Mouse (Mus musculus): ENCODE data around the gene Hcrtr1. TPM values are rescaled to one million over a fixed set of nuclear protein-coding genes. Genes with fewer than 3 reads are reported as not detected.

Gene Hcrtr1
- total RNA-seq, 2 experiments from 2014 or later: 1.6 to 2.4 TPM

Other genes with a start within 250 kb of the Hcrtr1 start
- gene Spocd1, start 210.1 kb downstream of the Hcrtr1 start, total RNA-seq (2021): under 1 TPM; 0.49 to 0.59 TPM
- gene Adgrb2, start 154.5 kb downstream of the Hcrtr1 start, total RNA-seq (2021): 100 to 1,000 TPM; 366 to 382 TPM
- gene Col16a1, start 91.5 kb downstream of the Hcrtr1 start, total RNA-seq (2021): 10 to 100 TPM; 14.6 to 15.8 TPM
- 10 to 100 TPM; 79.7 to 82.3 TPM for gene Pef1, start 36.8 kb downstream of the Hcrtr1 start, total RNA-seq (2021)
- 10 to 100 TPM; 10.5 to 19.5 TPM for gene Tinagl1, start 35.8 kb upstream of the Hcrtr1 start, total RNA-seq (2021)
- gene Gm853, start 83.0 kb upstream of the Hcrtr1 start, total RNA-seq (2021): not detected
- gene Serinc2, start 139.8 kb upstream of the Hcrtr1 start, total RNA-seq (2021): 10 to 100 TPM; 11.5 to 12.8 TPM
- gene Fabp3, start 169.2 kb upstream of the Hcrtr1 start, total RNA-seq (2021): 100 to 1,000 TPM; 135 to 150 TPM
- under 1 TPM in 1 of 2 experiments, not detected in 1; 0.75 TPM for gene Gm10570, start 169.3 kb upstream of the Hcrtr1 start, total RNA-seq (2021)
- gene Zcchc17, start 220.6 kb upstream of the Hcrtr1 start, total RNA-seq (2021): 10 to 100 TPM; 59.3 to 70.6 TPM
- 10 to 100 TPM; 21.9 to 24.3 TPM for gene Snrnp40, start 220.8 kb upstream of the Hcrtr1 start, total RNA-seq (2021)